Mouse (Mus musculus) lung, postnatal 25 days (tissue): ENCODE measurements around the gene Calm5.
"Not testable (repeated sequence)": the region's sequence is repeated elsewhere in the genome, so short reads cannot be mapped to it uniquely, and the experiment has no call there.

Experiments
- DNase-seq: peaks from one replicate; pipeline ENCODE4 v3.0.0; 2022; ENCODE audit warnings: low spot score

Calm5 gene

GRCm38 (mm10) chr13:3853648-3854333 is at the start of gene Calm5:
Gene Calm5, plus strand, starts transcription at chr13:3854173.
- DNase-seq: not testable (repeated sequence)

GRCm38 (mm10) chr13:3804186-3804585 is 49.8 kb upstream of the Calm5 start, which contains the start of gene Calml3:
Gene Calml3, minus strand, starts transcription at chr13:3804316.
- DNase-seq: no peak

- no peak for DNase-seq
Measured at GRCm38 (mm10) chr13:3805132-3805531, 48.8 kb upstream of the Calm5 start.

GRCm38 (mm10) chr13:3805638-3806037 is 48.3 kb upstream of the Calm5 start:
- peak; percentile 51 for DNase-seq

- no peak for DNase-seq
Measured at GRCm38 (mm10) chr13:3807131-3807827, 46.7 kb upstream of the Calm5 start.

- DNase-seq: peak; percentile 38
Measured at GRCm38 (mm10) chr13:3818012-3818739, 35.8 kb upstream of the Calm5 start.

- no peak for DNase-seq
Measured at GRCm38 (mm10) chr13:3818740-3819076, 35.3 kb upstream of the Calm5 start.

GRCm38 (mm10) chr13:3822105-3822504 is 31.9 kb upstream of the Calm5 start:
- DNase-seq: no peak

GRCm38 (mm10) chr13:3825726-3826125 is 28.2 kb upstream of the Calm5 start:
- no peak for DNase-seq

- peak; percentile 38 for DNase-seq
Measured at GRCm38 (mm10) chr13:3831546-3831945, 22.4 kb upstream of the Calm5 start.

- DNase-seq: peak; percentile 74
Measured at GRCm38 (mm10) chr13:3831994-3832393, 22.0 kb upstream of the Calm5 start.

- peak; percentile 37 for DNase-seq
Measured at GRCm38 (mm10) chr13:3832450-3832849, 21.5 kb upstream of the Calm5 start.

- not testable (repeated sequence) for DNase-seq
Measured at GRCm38 (mm10) chr13:3833644-3834043, 20.3 kb upstream of the Calm5 start.

- DNase-seq: not testable (repeated sequence)
Measured at GRCm38 (mm10) chr13:3837312-3837807, 16.6 kb upstream of the Calm5 start, which contains the start of gene Calm4. Gene Calm4, plus strand, starts transcription at chr13:3837757.

GRCm38 (mm10) chr13:3840662-3841061 is 13.3 kb upstream of the Calm5 start:
- DNase-seq: not testable (repeated sequence)

GRCm38 (mm10) chr13:3850330-3850729 is 3.6 kb upstream of the Calm5 start:
- no peak for DNase-seq

- no peak for DNase-seq
Measured at GRCm38 (mm10) chr13:3854856-3855255, 883 bp downstream of the Calm5 start.

- DNase-seq: no peak
Measured at GRCm38 (mm10) chr13:3856252-3856651, 2.3 kb downstream of the Calm5 start.

GRCm38 (mm10) chr13:3861251-3861650 is 7.3 kb downstream of the Calm5 start:
- no peak for DNase-seq

- no peak for DNase-seq
Measured at GRCm38 (mm10) chr13:3862325-3862724, 8.4 kb downstream of the Calm5 start.

- DNase-seq: no peak
Measured at GRCm38 (mm10) chr13:3862922-3863580, 9.1 kb downstream of the Calm5 start.
